Mouse (Mus musculus) brain, embryonic 14.5 days (tissue): ENCODE data around the gene Abcc8.

Experiments used
- CTCF ChIP-seq: fragments of 200-500 bp; IDR thresholded peaks from 2 replicates; pipeline ENCODE4 v1.5.1; 2012; ENCODE audit warnings: inconsistent platforms, mild to moderate bottlenecking, moderate library complexity, borderline replicate concordance; ENCODE audit not compliant: insufficient read depth, insufficient read length; ENCODE audit errors: extremely low read depth
- POLR2A ChIP-seq: fragments of 200-500 bp; IDR thresholded peaks from 2 replicates; pipeline ENCODE4 v1.6.1; 2012; ENCODE audit warnings: mild to moderate bottlenecking, inconsistent platforms, borderline replicate concordance; ENCODE audit not compliant: poor library complexity, insufficient read depth, insufficient read length, severe bottlenecking; ENCODE audit errors: extremely low read depth

DNA sequence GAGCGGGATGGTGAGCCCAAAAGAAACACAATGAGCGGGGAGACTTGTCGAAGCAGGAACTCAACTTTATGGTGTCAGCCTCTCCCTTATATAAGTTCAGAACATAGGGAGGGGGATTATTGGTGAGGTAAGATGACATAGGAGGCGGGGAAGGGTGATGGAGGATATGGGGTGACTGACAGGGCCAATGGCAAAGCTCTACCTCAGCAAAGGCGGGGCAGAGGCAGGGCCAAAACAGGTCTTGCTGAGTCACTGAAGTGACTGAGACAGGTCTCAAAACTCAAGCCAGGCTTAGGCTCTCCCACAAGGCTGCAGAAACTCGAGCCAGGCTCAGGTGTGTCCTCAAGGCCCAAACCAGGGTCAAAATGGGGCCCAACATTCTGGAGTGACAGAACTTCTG is 93.5 kb downstream of the Abcc8 start:
- TF ChIP-seq CTCF (no peak), POLR2A (no peak)
